Mouse (Mus musculus): ENCODE results near the gene Asb16. TPM values are rescaled to one million over a fixed set of nuclear protein-coding genes. Genes with fewer than 3 reads are reported as not detected.

Gene Asb16
- total and polyA plus RNA-seq, 2 experiments from 2014 or later, result 1.4 TPM; not detected in 1

DNA sequence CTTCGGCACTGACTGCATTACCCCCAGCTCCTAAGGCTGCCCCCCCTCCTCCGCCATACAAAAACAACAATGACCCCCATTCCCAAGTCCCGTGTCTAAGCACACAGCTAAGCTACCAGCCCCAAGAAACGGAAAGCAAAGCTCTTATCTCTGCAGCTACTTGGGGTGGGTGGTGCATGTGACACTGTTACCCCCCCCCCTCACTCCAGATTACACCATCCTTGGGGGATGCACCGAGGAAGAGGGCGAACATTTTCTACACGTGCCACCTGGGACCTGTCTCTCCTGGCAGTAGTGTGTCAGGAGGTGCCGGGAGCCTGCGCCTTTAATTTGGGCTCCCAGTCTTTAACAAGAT lies 40.4 kb upstream of the Asb16 start:
- ATAC-seq (peak; percentile 1), DNase-seq (peak; percentile 53)
- peaks cover 27% of the 10 kb centered on the region for H3K4me1 ChIP-seq (ENCODE audit: insufficient read depth)
- TF ChIP-seq CTCF (IDR thresholded peaks at IDR 0.05; ENCODE audit: low read depth), result no peak
- 6% methylated on average over 9 of the region's 9 CpGs for WGBS
- peak overlapping the region; percentile 96 for H3K4me3 ChIP-seq (ENCODE audit: low read depth, low read length)
- H3K4me2 ChIP-seq (ENCODE audit: low read depth), result peak overlapping the region; percentile 74
- H3K27ac ChIP-seq (ENCODE audit: low read depth, low read length), result peak overlapping the region; percentile 95
- peak overlapping the region; percentile 86 for H3K9ac ChIP-seq
- peaks cover 12% of the 10 kb centered on the region for H3K36me3 ChIP-seq (ENCODE audit: insufficient read depth)
- H3K27me3 ChIP-seq (ENCODE audit: insufficient read depth, low read length), result no peaks in the 10 kb centered on the region
- no peaks in the 10 kb centered on the region for H3K9me3 ChIP-seq (ENCODE audit: low read length)

DNA sequence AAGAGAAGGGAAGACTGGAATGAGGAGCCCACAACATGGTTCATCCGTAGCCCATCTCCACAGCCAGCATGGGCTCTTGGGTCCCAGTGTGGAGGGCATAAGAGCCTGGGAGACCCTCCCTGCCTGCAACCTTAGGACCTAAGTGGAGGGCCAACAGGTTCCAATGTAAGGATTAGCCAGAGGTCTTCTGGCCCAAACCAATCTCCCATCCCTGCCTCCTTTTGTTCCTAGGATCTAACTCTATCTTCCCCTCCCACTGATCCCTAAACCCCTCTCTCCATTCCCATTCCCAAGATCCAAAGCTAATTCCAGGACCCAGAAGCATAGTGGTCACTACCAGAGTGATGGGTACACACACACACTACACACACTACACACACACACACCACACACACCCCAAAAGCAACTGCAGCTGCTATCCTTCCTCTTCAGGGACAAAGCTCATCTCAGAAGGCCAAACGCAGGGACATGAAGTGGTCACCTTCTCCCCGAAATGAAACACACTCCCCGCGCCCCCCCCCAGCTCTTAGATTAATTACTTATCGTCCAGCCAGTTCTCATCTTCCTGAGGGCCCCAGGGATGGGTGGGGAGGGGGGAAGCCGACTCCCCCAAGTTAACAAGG lies 39.8 kb upstream of the Asb16 start:
- H3K9ac ChIP-seq, result peak overlapping the region; percentile 86
- no peak for DNase-seq
- peak overlapping the region; percentile 96 for H3K4me3 ChIP-seq (ENCODE audit: low read depth, low read length)
- H3K4me2 ChIP-seq (ENCODE audit: low read depth), result peak overlapping the region; percentile 74
- H3K4me1 ChIP-seq (ENCODE audit: insufficient read depth), result peaks cover 27% of the 10 kb centered on the region
- ATAC-seq, result no peak
- no peaks in the 10 kb centered on the region for H3K9me3 ChIP-seq (ENCODE audit: low read length)
- no peaks in the 10 kb centered on the region for H3K27me3 ChIP-seq (ENCODE audit: insufficient read depth, low read length)
- no peak for TF ChIP-seq CTCF (IDR thresholded peaks at IDR 0.05; ENCODE audit: low read depth)
- H3K36me3 ChIP-seq (ENCODE audit: insufficient read depth), result peaks cover 6% of the 10 kb centered on the region
- peak overlapping the region; percentile 95 for H3K27ac ChIP-seq (ENCODE audit: low read depth, low read length)
- 16% methylated on average over 7 of the region's 7 CpGs for WGBS

DNA sequence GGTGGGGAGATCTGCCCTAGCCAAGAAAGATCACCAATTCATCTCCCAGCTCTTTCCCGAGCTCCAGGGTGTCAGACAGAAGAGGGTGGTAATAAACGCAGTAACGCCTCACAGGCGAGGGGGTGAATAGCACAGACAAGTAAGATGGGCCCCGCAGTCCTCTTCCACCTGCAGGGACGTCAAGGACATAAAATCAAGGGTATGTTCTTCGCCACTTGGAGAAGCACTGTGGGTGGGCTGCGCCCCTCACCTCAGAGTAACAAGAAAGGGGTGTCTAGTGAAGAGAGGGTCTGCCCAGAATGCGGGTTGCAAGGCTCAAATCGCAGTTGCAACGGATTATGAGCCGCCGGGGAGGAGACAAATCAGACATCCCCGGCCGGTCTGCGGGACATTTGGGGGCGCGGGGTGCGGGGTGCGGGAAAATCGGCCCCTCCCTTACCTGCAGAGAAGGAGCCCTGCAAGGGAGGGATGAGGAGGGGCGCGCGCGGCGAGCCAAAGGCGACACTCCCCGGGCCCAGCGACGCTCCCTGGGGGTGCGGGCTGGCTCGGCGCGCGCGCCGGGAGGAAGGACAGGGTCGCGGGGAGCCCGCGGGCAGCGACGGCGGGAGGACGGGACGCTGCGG lies 39.1 kb upstream of the Asb16 start:
- 2% methylated on average over 27 of the region's 47 CpGs for WGBS
- Histone ChIP-seq H3K4me1 (ENCODE audit: insufficient read depth) (peaks cover 27% of the 10 kb centered on the region), H3K36me3 (ENCODE audit: insufficient read depth) (no peaks in the 10 kb centered on the region), H3K4me3 (ENCODE audit: low read depth, low read length) (peak overlapping the region; percentile 96), H3K9ac (peak overlapping the region; percentile 86), H3K27me3 (ENCODE audit: insufficient read depth, low read length) (no peaks in the 10 kb centered on the region), H3K4me2 (ENCODE audit: low read depth) (peak overlapping the region; percentile 74), H3K9me3 (ENCODE audit: low read length) (no peaks in the 10 kb centered on the region), H3K27ac (ENCODE audit: low read depth, low read length) (peak overlapping the region; percentile 95)
- ATAC-seq (peak; percentile 44), DNase-seq (peak; percentile 67)
- peak; percentile 39; the same call in 1 of the 2 replicates for TF ChIP-seq CTCF (IDR thresholded peaks at IDR 0.05; ENCODE audit: low read depth)

DNA sequence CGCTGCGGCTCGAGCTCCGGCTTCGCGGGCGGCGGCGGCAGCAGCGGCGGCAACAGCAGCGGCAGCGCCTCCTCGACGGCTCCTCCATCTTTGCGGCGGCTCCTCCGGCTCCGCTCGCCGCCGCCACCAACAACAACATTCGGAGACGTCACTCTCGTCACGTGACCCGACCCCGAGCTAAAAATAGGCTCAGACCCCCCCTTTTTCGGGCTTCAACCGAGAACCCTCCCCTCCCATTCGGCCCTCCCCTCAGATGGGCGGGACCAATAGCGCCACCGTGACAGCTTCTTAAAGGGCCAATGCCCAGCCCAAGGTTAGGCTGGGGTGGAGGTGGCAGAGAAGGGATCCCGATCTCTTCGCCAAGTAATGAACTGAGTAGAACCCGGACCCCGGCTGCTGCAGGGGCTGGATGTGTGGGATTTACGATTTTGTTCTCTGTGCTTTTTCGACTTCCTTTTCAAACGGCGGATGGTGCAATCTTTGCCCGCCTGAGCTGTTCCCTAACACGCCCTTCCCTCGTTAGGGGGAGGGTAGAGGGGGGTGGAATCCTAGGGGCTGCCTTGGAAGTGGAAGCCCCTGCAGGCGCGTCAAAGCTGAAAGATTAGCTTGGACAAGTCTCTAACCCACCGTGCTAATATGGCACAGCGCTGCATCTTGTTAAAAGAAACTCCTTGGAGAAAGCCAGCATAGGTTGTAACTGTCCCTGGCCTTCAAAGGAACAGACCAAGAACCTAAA lies 38.4 kb upstream of the Asb16 start, which contains the start of gene Hdac5:
Hdac5 (minus strand) TSS at position 161 of the 736 bp plus-strand sequence.
- no peaks in the 10 kb centered on the region for H3K27me3 ChIP-seq (ENCODE audit: insufficient read depth, low read length)
- peak within 1 kb of the TSS; percentile 74 for H3K4me2 ChIP-seq (ENCODE audit: low read depth)
- DNase-seq (peak; percentile 98), ATAC-seq (peak; percentile 89)
- peak; percentile 16; the same call in 1 of the 2 replicates for TF ChIP-seq CTCF (IDR thresholded peaks at IDR 0.05; ENCODE audit: low read depth)
- peak within 1 kb of the TSS; percentile 86 for H3K9ac ChIP-seq
- WGBS, result 3% methylated on average over 49 of the region's 49 CpGs
- no peaks in the 10 kb centered on the region for H3K9me3 ChIP-seq (ENCODE audit: low read length)
- peak within 1 kb of the TSS; percentile 96 for H3K4me3 ChIP-seq (ENCODE audit: low read depth, low read length)
- H3K27ac ChIP-seq (ENCODE audit: low read depth, low read length), result peak within 1 kb of the TSS; percentile 95
- H3K36me3 ChIP-seq (ENCODE audit: insufficient read depth), result no peaks in the 10 kb centered on the region
- peaks cover 27% of the 10 kb centered on the region for H3K4me1 ChIP-seq (ENCODE audit: insufficient read depth)

DNA sequence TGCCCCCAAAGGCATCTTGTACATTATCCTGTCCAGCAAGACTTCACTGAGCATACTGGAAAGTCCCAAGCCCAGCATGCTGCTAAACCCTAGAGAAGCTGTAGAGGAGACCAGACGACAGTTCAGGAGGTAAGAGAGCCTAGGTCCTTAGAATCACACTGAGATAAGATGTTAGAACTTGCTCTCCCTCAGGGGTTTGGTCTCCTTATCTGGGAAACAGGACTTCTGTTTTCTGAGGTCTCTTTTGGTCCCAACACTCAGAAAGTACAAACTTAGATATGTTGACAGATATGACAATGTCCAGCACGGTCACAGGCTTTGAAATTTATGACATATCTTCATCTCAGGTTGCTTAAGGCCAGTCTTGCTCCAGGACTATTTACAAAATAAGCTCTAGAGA lies 32.5 kb upstream of the Asb16 start:
- no peaks in the 10 kb centered on the region for H3K36me3 ChIP-seq (ENCODE audit: insufficient read depth)
- H3K4me1 ChIP-seq (ENCODE audit: insufficient read depth), result no peaks in the 10 kb centered on the region
- no peak overlapping the region for H3K4me2 ChIP-seq (ENCODE audit: low read depth)
- no peak overlapping the region for H3K27ac ChIP-seq (ENCODE audit: low read depth, low read length)
- H3K27me3 ChIP-seq (ENCODE audit: insufficient read depth, low read length), result no peaks in the 10 kb centered on the region
- no peak overlapping the region for H3K4me3 ChIP-seq (ENCODE audit: low read depth, low read length)
- ATAC-seq (no peak), DNase-seq (no peak)
- TF ChIP-seq CTCF (IDR thresholded peaks at IDR 0.05; ENCODE audit: low read depth), result no peak
- H3K9ac ChIP-seq, result no peak overlapping the region
- no peaks in the 10 kb centered on the region for H3K9me3 ChIP-seq (ENCODE audit: low read length)
- WGBS, result 79% methylated on average over 2 of the region's 2 CpGs

DNA sequence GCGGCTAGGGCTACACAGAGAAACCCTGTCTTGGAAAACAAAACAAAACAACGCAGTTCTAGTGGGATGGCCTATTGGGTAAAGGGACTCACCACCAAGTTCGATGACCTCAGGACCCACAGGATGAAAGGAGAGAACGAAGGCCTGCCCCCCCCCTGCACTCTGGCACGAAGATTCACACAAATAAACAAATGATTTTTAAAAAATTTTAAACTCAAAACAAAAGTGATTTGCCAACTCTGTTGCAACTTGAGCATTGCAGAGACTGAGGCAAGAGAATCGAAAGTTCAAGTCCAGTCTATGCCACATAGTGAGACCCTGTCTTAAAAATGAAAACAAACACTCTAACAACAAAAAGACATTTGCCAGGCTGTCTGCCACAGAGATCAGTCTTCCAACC lies 27.9 kb upstream of the Asb16 start:
- H3K4me1 ChIP-seq (ENCODE audit: insufficient read depth), result peaks cover 4% of the 10 kb centered on the region; the same call in 1 of the 2 replicates
- no peaks in the 10 kb centered on the region for H3K9me3 ChIP-seq (ENCODE audit: low read length)
- no peak for TF ChIP-seq CTCF (IDR thresholded peaks at IDR 0.05; ENCODE audit: low read depth)
- DNase-seq (no peak), ATAC-seq (no peak)
- H3K27ac ChIP-seq (ENCODE audit: low read depth, low read length), result no peak overlapping the region
- no peak overlapping the region for H3K9ac ChIP-seq
- no peak overlapping the region for H3K4me2 ChIP-seq (ENCODE audit: low read depth)
- no peaks in the 10 kb centered on the region for H3K27me3 ChIP-seq (ENCODE audit: insufficient read depth, low read length)
- no peaks in the 10 kb centered on the region for H3K36me3 ChIP-seq (ENCODE audit: insufficient read depth)
- H3K4me3 ChIP-seq (ENCODE audit: low read depth, low read length), result no peak overlapping the region
- 88% methylated on average over 6 of the region's 6 CpGs for WGBS

DNA sequence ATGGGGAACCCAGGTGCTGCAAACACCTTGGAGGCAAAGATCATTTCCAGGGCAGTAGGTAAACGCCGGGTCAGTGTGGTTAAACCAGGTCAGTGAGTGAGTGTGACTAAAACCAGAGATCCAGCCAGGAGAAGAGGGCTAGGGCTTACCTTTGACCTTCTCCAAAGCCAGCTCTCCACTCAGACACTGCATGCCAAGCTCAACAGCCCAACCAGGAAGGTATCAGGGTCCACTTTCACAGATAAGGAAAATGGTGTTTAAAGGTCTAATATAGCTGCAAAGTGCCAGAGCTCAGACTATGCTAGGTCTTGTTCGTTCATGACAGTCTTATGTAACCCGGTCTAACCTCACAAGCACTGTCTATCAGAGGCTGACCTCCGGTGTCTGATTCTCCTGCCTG lies 27.3 kb upstream of the Asb16 start:
- no peak for TF ChIP-seq CTCF (IDR thresholded peaks at IDR 0.05; ENCODE audit: low read depth)
- peaks cover 6% of the 10 kb centered on the region; the same call in 1 of the 2 replicates for H3K4me1 ChIP-seq (ENCODE audit: insufficient read depth)
- no peak for DNase-seq
- WGBS, result 90% methylated on average over 5 of the region's 5 CpGs
- no peaks in the 10 kb centered on the region for H3K27me3 ChIP-seq (ENCODE audit: insufficient read depth, low read length)
- H3K9ac ChIP-seq, result no peak overlapping the region
- ATAC-seq, result no peak
- no peak overlapping the region for H3K4me2 ChIP-seq (ENCODE audit: low read depth)
- H3K36me3 ChIP-seq (ENCODE audit: insufficient read depth), result no peaks in the 10 kb centered on the region
- no peaks in the 10 kb centered on the region for H3K9me3 ChIP-seq (ENCODE audit: low read length)
- H3K4me3 ChIP-seq (ENCODE audit: low read depth, low read length), result no peak overlapping the region
- no peak overlapping the region for H3K27ac ChIP-seq (ENCODE audit: low read depth, low read length)
